Mouse (Mus musculus): ENCODE data around the gene Zc3h10. TPM values are rescaled to one million over a fixed set of nuclear protein-coding genes. Genes with fewer than 3 reads are reported as not detected.

The Zc3h10 gene
- polyA plus RNA-seq, 1 experiment from 2014 or later: 5.0 TPM

DNA sequence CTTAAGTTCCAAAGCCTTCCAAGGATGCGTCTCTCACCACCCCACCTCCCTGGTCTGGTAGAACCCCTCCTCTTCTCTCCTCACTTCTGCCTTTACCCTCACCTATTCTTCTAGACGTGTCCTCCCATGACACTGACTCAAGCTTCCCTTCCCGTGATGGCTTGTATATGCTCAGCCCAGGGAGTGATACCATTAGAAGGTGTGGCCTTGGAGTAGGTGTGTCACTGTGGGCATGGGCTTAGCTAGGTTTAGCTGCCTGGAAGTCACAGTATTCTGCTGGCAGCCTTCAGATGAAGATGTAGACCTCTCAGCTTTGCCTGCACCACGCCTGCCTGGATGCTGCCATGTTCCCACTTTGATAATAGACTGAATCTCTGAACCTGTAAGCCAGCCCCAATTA lies 32.5 kb downstream of the Zc3h10 start:
- Histone ChIP-seq H3K27ac (ENCODE audit: low read depth) (no peak overlapping the region), H3K36me3 (replicated peaks; ENCODE audit: insufficient read depth, low read length) (peaks cover 57% of the 10 kb centered on the region), H3K4me2 (ENCODE audit: low read depth, low read length) (no peak overlapping the region), H3K9me3 (ENCODE audit: low read length) (no peaks in the 10 kb centered on the region), H3K4me3 (ENCODE audit: low read depth, low read length) (no peak overlapping the region), H3K4me1 (ENCODE audit: insufficient read depth) (no peaks in the 10 kb centered on the region), H3K27me3 (ENCODE audit: insufficient read depth, low read length) (no peaks in the 10 kb centered on the region), H3K9ac (replicated peaks) (no peak overlapping the region)
- TF ChIP-seq EP300 (IDR thresholded peaks at IDR 0.05; ENCODE audit: low read depth) (no peak), CTCF (IDR thresholded peaks at IDR 0.05; ENCODE audit: low read depth) (no peak)
- DNase-seq (no peak), ATAC-seq (no peak)
- 75% methylated on average over 4 of the region's 4 CpGs for WGBS (ENCODE audit: insufficient replicate concordance)

DNA sequence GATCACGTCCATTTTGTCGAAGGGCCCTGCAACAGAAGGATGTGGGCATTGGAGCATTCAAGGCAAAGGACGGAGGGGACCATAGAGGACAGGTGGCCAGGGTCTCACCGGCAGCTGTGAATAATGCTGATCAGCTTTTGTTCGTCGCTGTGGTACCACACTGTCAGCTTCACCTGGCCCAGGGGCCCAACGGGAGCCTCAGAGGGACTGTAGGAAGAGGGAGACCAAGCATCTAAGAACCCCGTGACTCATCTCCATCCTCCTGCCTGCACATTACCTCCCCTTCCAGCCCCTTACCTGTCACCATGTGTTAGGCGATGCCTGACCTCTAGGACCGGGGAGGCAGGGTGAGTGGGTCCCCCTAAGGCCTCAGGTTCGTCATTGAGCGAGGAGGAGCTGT lies 35.8 kb downstream of the Zc3h10 start:
- TF ChIP-seq CTCF (IDR thresholded peaks at IDR 0.05; ENCODE audit: low read depth): no peak
- no peak for TF ChIP-seq EP300 (IDR thresholded peaks at IDR 0.05; ENCODE audit: low read depth)
- Histone ChIP-seq H3K4me1 (ENCODE audit: insufficient read depth) (no peaks in the 10 kb centered on the region), H3K27me3 (ENCODE audit: insufficient read depth, low read length) (no peaks in the 10 kb centered on the region), H3K9ac (replicated peaks) (no peak overlapping the region), H3K4me2 (ENCODE audit: low read depth, low read length) (no peak overlapping the region), H3K9me3 (ENCODE audit: low read length) (no peaks in the 10 kb centered on the region), H3K4me3 (ENCODE audit: low read depth, low read length) (no peak overlapping the region), H3K36me3 (replicated peaks; ENCODE audit: insufficient read depth, low read length) (peaks cover 41% of the 10 kb centered on the region), H3K27ac (ENCODE audit: low read depth) (no peak overlapping the region)
- ATAC-seq: no peak
- no peak for DNase-seq
- 88% methylated on average over 12 of the region's 12 CpGs for WGBS (ENCODE audit: insufficient replicate concordance)

DNA sequence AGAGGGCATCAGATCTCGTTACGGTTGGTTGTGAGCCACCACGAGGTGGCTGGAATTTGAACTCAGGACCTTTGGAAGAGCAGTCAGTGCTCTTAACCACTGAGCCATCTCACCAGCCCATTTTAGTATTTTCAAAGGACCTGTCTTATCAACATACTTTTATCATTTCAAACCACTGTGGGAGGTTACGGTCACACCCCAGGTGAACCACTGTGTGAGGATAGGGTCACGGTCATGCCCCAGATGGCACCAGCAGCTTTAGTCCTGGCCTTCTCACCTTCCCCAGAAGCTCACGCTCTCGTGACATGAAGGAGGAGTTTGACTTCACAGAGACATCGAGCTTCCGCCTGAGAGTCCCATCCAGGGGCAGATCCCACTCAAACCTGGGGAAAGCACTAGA lies 36.4 kb downstream of the Zc3h10 start:
- TF ChIP-seq CTCF (IDR thresholded peaks at IDR 0.05; ENCODE audit: low read depth) (no peak), EP300 (IDR thresholded peaks at IDR 0.05; ENCODE audit: low read depth) (no peak)
- ATAC-seq: no peak
- no peak for DNase-seq
- Histone ChIP-seq H3K4me1 (ENCODE audit: insufficient read depth) (no peaks in the 10 kb centered on the region), H3K4me3 (ENCODE audit: low read depth, low read length) (no peak overlapping the region), H3K27me3 (ENCODE audit: insufficient read depth, low read length) (no peaks in the 10 kb centered on the region), H3K27ac (ENCODE audit: low read depth) (no peak overlapping the region), H3K4me2 (ENCODE audit: low read depth, low read length) (no peak overlapping the region), H3K9me3 (ENCODE audit: low read length) (no peaks in the 10 kb centered on the region), H3K36me3 (replicated peaks; ENCODE audit: insufficient read depth, low read length) (peaks cover 40% of the 10 kb centered on the region), H3K9ac (replicated peaks) (no peak overlapping the region)
- 73% methylated on average over 9 of the region's 9 CpGs for WGBS (ENCODE audit: insufficient replicate concordance)

DNA sequence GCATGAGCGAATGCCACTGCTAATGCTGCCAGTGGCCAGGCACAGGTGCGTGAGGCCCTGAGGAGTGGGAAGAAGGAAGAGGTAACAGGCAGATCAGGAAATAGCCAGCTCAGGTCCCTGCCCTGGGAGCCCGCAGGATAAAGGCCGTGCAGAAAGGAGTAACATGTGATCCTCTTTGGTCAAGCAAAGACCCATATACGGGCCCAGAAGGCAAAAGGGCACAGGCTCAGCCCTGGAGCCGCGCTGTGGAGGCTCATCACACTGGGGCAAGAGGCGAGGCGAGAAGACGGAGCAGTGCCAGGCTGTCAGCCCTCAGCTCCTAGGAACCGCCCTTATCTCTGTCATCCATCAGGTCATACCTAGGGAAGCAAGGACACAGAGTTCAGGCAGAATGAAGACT lies 37.3 kb downstream of the Zc3h10 start:
- ATAC-seq (no peak), DNase-seq (no peak)
- Histone ChIP-seq H3K27me3 (ENCODE audit: insufficient read depth, low read length) (no peaks in the 10 kb centered on the region), H3K27ac (ENCODE audit: low read depth) (no peak overlapping the region), H3K4me2 (ENCODE audit: low read depth, low read length) (no peak overlapping the region), H3K9ac (replicated peaks) (no peak overlapping the region), H3K4me1 (ENCODE audit: insufficient read depth) (peaks cover under 1% of the 10 kb centered on the region), H3K4me3 (ENCODE audit: low read depth, low read length) (no peak overlapping the region), H3K9me3 (ENCODE audit: low read length) (no peaks in the 10 kb centered on the region), H3K36me3 (replicated peaks; ENCODE audit: insufficient read depth, low read length) (peaks cover 35% of the 10 kb centered on the region)
- TF ChIP-seq CTCF (IDR thresholded peaks at IDR 0.05; ENCODE audit: low read depth) (no peak), EP300 (IDR thresholded peaks at IDR 0.05; ENCODE audit: low read depth) (no peak)
- WGBS (ENCODE audit: insufficient replicate concordance): 86% methylated on average over 11 of the region's 11 CpGs

DNA sequence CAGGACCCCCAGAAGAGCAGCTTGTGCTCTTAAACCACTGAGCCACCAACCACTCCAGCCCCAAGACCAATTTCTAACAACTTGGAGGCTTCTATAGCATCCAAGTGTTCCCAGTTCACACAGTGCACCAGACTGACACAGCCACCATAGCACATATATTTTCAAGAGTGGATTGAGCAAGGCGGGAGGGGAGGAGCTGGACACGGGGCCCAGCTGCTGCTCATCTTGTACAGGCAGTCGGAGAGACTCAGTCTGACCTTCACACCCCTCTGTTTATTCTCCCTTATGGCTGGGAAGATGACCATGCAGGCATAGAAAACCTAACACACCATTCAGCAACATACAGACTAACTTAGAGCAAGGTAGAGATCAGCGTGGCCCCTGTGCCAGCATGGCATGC lies 37.7 kb downstream of the Zc3h10 start:
- ATAC-seq: no peak
- no peaks in the 10 kb centered on the region for H3K27me3 ChIP-seq (ENCODE audit: insufficient read depth, low read length)
- WGBS (ENCODE audit: insufficient replicate concordance): 71% methylated on average over 4 of the region's 4 CpGs
- H3K4me2 ChIP-seq (ENCODE audit: low read depth, low read length): no peak overlapping the region
- peaks cover 5% of the 10 kb centered on the region for H3K4me1 ChIP-seq (ENCODE audit: insufficient read depth)
- H3K27ac ChIP-seq (ENCODE audit: low read depth): no peak overlapping the region
- DNase-seq: no peak
- H3K9me3 ChIP-seq (ENCODE audit: low read length): no peaks in the 10 kb centered on the region
- no peak overlapping the region for H3K9ac ChIP-seq (replicated peaks)
- TF ChIP-seq EP300 (IDR thresholded peaks at IDR 0.05; ENCODE audit: low read depth) (no peak), CTCF (IDR thresholded peaks at IDR 0.05; ENCODE audit: low read depth) (no peak)
- peaks cover 32% of the 10 kb centered on the region for H3K36me3 ChIP-seq (replicated peaks; ENCODE audit: insufficient read depth, low read length)
- no peak overlapping the region for H3K4me3 ChIP-seq (ENCODE audit: low read depth, low read length)

DNA sequence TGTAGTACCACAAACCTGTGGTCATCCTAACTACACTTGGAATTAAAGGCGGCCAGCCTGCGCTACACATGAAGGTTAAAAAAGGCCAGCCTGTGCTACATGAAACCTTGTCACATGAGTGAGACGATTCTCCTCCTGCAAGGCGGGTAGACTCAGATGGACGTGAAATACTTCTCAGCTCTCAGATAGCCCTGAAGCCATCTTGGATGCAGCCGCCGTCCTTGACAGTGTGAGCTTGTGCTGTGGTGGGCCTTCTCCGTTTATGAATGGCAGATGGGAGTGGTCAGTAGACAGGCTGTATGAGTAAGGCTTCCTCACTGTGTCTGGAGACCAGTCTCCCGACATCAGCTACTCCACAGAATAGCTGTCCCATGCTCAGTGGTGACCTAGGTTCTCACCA lies 38.4 kb downstream of the Zc3h10 start:
- H3K4me2 ChIP-seq (ENCODE audit: low read depth, low read length): no peak overlapping the region
- H3K4me1 ChIP-seq (ENCODE audit: insufficient read depth): peaks cover 11% of the 10 kb centered on the region
- DNase-seq (no peak), ATAC-seq (no peak)
- H3K9ac ChIP-seq (replicated peaks): no peak overlapping the region
- H3K36me3 ChIP-seq (replicated peaks; ENCODE audit: insufficient read depth, low read length): peaks cover 31% of the 10 kb centered on the region
- H3K27ac ChIP-seq (ENCODE audit: low read depth): no peak overlapping the region
- TF ChIP-seq CTCF (IDR thresholded peaks at IDR 0.05; ENCODE audit: low read depth): no peak
- no peak for TF ChIP-seq EP300 (IDR thresholded peaks at IDR 0.05; ENCODE audit: low read depth)
- H3K9me3 ChIP-seq (ENCODE audit: low read length): no peaks in the 10 kb centered on the region
- 86% methylated on average over 9 of the region's 9 CpGs for WGBS (ENCODE audit: insufficient replicate concordance)
- H3K27me3 ChIP-seq (ENCODE audit: insufficient read depth, low read length): no peaks in the 10 kb centered on the region
- no peak overlapping the region for H3K4me3 ChIP-seq (ENCODE audit: low read depth, low read length)

DNA sequence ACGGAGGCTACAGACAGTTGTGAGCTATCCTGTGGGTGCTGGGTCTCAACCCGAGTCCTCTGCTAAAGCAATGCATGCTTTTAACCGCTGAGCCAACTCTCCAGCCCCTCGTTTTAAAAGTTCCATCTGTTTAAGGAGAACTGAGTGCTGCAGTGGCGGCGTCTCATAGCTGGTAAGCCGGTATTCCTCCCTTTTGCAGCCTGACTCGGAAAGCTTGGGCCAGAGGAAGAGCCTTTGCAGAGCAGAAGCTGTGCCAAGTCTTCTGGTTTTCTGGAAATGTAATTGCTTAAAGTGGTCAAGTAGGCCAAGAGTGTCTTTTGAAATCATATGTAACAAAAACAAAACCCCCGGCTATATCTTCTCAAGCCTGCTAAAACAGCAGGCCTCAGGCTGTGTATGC lies 39.3 kb downstream of the Zc3h10 start:
- Histone ChIP-seq H3K4me2 (ENCODE audit: low read depth, low read length) (no peak overlapping the region), H3K9ac (replicated peaks) (no peak overlapping the region), H3K27me3 (ENCODE audit: insufficient read depth, low read length) (no peaks in the 10 kb centered on the region), H3K9me3 (ENCODE audit: low read length) (no peaks in the 10 kb centered on the region), H3K36me3 (replicated peaks; ENCODE audit: insufficient read depth, low read length) (peaks cover 25% of the 10 kb centered on the region), H3K27ac (ENCODE audit: low read depth) (no peak overlapping the region), H3K4me3 (ENCODE audit: low read depth, low read length) (no peak overlapping the region), H3K4me1 (ENCODE audit: insufficient read depth) (peaks cover 16% of the 10 kb centered on the region)
- ATAC-seq (no peak), DNase-seq (no peak)
- 78% methylated on average over 9 of the region's 9 CpGs for WGBS (ENCODE audit: insufficient replicate concordance)
- no peak for TF ChIP-seq EP300 (IDR thresholded peaks at IDR 0.05; ENCODE audit: low read depth)
- no peak for TF ChIP-seq CTCF (IDR thresholded peaks at IDR 0.05; ENCODE audit: low read depth)
